8 mouse cellular contexts compared by ENCODE assay signal in the genomic region with DNA sequence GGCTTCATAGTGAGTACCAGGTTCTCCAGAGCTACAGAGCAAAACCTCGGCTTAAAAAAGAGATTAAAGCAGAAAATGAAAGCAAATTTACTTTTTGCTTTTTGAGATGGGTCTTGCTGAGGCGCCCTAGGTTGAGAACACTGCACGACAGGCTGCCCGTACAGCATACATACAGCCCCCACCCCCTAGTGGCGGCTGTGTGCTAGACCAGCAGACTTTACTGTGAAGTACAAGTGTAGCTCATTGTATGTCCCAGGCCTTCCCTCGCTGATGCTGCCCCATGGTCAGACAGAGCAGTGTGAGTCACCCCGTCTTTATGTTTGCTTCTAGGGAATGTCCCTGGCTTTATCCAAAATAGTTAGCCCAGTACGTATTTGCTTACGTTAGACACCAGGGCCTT. TPM values are rescaled to one million over a fixed set of nuclear protein-coding genes. Genes with fewer than 3 reads are reported as not detected.
DNase-seq lines count a peak whose midpoint lies in the region; ATAC-seq and TF ChIP-seq lines count a peak whose summit lies in the region.

No protein-coding gene starts in this region.

- H3K27ac ChIP-seq in gastrocnemius, adult 2 months, result no peak overlapping the region
- H3K27ac ChIP-seq in neural tube, embryonic 14.5 days (ENCODE audit: low read depth, low read length), result no peak overlapping the region
- H3K27ac ChIP-seq in heart, embryonic 12.5 days (ENCODE audit: poor library complexity, severe bottlenecking), result no peak overlapping the region

- H3K27me3 ChIP-seq in neural tube, embryonic 14.5 days (ENCODE audit: control insufficient read depth, insufficient read depth, low read length), result no peaks in the 10 kb centered on the region
- no peaks in the 10 kb centered on the region for H3K27me3 ChIP-seq in heart, embryonic 12.5 days (replicated peaks)

- ATAC-seq in neural tube, embryonic 14.5 days (ENCODE audit: low read depth), result peak; percentile 65
- ATAC-seq in heart, embryonic 12.5 days (ENCODE audit: insufficient number of reproducible peaks, low FRiP score), result no peak

- no peak for DNase-seq in gastrocnemius, adult 2 months
- no peak for DNase-seq in gastrocnemius, postnatal 36 days
- DNase-seq in ovary, adult 18-20 months (ENCODE audit: low spot score), result peak; percentile 18
- DNase-seq in ovary, postnatal 14 days (ENCODE audit: low spot score), result no peak
- DNase-seq in embryo, embryonic 9.5 days (ENCODE audit: extremely low spot score), result peak; percentile 8
- no peak for DNase-seq in urinary bladder, adult 18-20 months (ENCODE audit: low spot score in 2 of 2)

- TF ChIP-seq CTCF in gastrocnemius, adult 2 months (IDR thresholded peaks at IDR 0.05), result peak; percentile 37

- 85% methylated on average over 9 of the region's 9 CpGs for WGBS in neural tube, embryonic 14.5 days
- 87% methylated on average over 9 of the region's 9 CpGs for WGBS in heart, embryonic 12.5 days

- H3K36me3 ChIP-seq in neural tube, embryonic 14.5 days (ENCODE audit: control insufficient read depth, insufficient read depth, low read length), result peaks cover 66% of the 10 kb centered on the region
- peaks cover 76% of the 10 kb centered on the region for H3K36me3 ChIP-seq in heart, embryonic 12.5 days

- intact Hi-C loops in gastrocnemius, adult 2 months (cut with DNase I), result no loop called here
- intact Hi-C loops in gastrocnemius, postnatal 36 days (cut with DNase I), result no loop called here

- H3K4me1 ChIP-seq in neural tube, embryonic 14.5 days (ENCODE audit: control insufficient read depth, insufficient read depth, low read length), result no peaks in the 10 kb centered on the region
- H3K4me1 ChIP-seq in heart, embryonic 12.5 days (replicated peaks), result no peaks in the 10 kb centered on the region

- no peak overlapping the region for H3K4me2 ChIP-seq in neural tube, embryonic 14.5 days (ENCODE audit: low read depth, low read length)
- H3K4me2 ChIP-seq in heart, embryonic 12.5 days, result no peak overlapping the region

- H3K9me3 ChIP-seq in neural tube, embryonic 14.5 days (ENCODE audit: control insufficient read depth, low read length), result no peaks in the 10 kb centered on the region
- H3K9me3 ChIP-seq in heart, embryonic 12.5 days (replicated peaks), result no peaks in the 10 kb centered on the region

- H3K4me3 ChIP-seq in gastrocnemius, adult 2 months, result no peak overlapping the region
- no peak overlapping the region for H3K4me3 ChIP-seq in neural tube, embryonic 14.5 days (ENCODE audit: low read depth, low read length)
- H3K4me3 ChIP-seq in heart, embryonic 12.5 days, result no peak overlapping the region

- H3K9ac ChIP-seq in neural tube, embryonic 14.5 days (replicated peaks; ENCODE audit: low read depth, low read length), result no peak overlapping the region
- no peak overlapping the region for H3K9ac ChIP-seq in heart, embryonic 12.5 days

RNA-seq across cellular contexts. Expression of gene Med23, which starts 16.2 kb away (rescaled TPM):
- 10 to 100 TPM in 1 of 2 experiments, 1 to 10 TPM in 1; 9.8 to 11.7 TPM for total RNA-seq in gastrocnemius, adult 2 months (2021)
- 1 to 10 TPM; 5.7 to 8.8 TPM for total RNA-seq in gastrocnemius, postnatal 36 days (2021)
- 34.7 and 36.8 TPM in 2 replicates for polyA plus RNA-seq in neural tube, embryonic 14.5 days (2014; fragmentation: Nextera tagmentation; extraction: Ambion mirVana)
- 15.8 and 16.9 TPM in 2 replicates for polyA plus RNA-seq in heart, embryonic 12.5 days (2016; fragmentation: Nextera tagmentation; extraction: Ambion mirVana)

RNA-seq across cellular contexts. Expression of gene Arg1, which starts 41.3 kb away (rescaled TPM):
- total RNA-seq in gastrocnemius, adult 2 months (2021), result not detected
- not detected for total RNA-seq in gastrocnemius, postnatal 36 days (2021)
- 4.6 and 7.0 TPM in 2 replicates for polyA plus RNA-seq in neural tube, embryonic 14.5 days (2014; fragmentation: Nextera tagmentation; extraction: Ambion mirVana)
- polyA plus RNA-seq in heart, embryonic 12.5 days (2016; fragmentation: Nextera tagmentation; extraction: Ambion mirVana), result 0.41 and 0.54 TPM in 2 replicates

RNA-seq across cellular contexts. Expression of gene Enpp3, which starts 43.4 kb away (rescaled TPM):
- total RNA-seq in gastrocnemius, adult 2 months (2021), result 1 to 10 TPM; 1.6 to 2.0 TPM
- 1 to 10 TPM; 1.7 to 1.8 TPM for total RNA-seq in gastrocnemius, postnatal 36 days (2021)
- polyA plus RNA-seq in neural tube, embryonic 14.5 days (2014; fragmentation: Nextera tagmentation; extraction: Ambion mirVana), result 3.3 and 3.9 TPM in 2 replicates
- polyA plus RNA-seq in heart, embryonic 12.5 days (2016; fragmentation: Nextera tagmentation; extraction: Ambion mirVana), result 1.7 and 2.2 TPM in 2 replicates

Comparison
In these comparisons a context has a peak if more than half of its experiments do, and no peak if none do; other contexts are left out.
1. DNase-seq: peak in ovary, adult 18-20 months (single experiment) and embryo, embryonic 9.5 days (single experiment); none in gastrocnemius, adult 2 months (single experiment), gastrocnemius, postnatal 36 days (0 of 2), ovary, postnatal 14 days (single experiment) and urinary bladder, adult 18-20 months (0 of 2).